Mouse (Mus musculus): ENCODE data around the gene Arhgap42. TPM values are rescaled to one million over a fixed set of nuclear protein-coding genes. Genes with fewer than 3 reads are reported as not detected.

Arhgap42 gene
- total RNA-seq (2014; fragmentation: Nextera tagmentation), result not detected in 2 replicates
- total RNA-seq (2017), result not detected in 2 replicates

GRCm38 (mm10) chr9:9238438-9239391 lies at the start of gene Arhgap42:
Gene Arhgap42 (minus strand): TSS chr9:9239101.
- no peak for ATAC-seq (replicated peaks; ENCODE audit: low FRiP score, low TSS enrichment, poor library complexity, severe bottlenecking)

DNA sequence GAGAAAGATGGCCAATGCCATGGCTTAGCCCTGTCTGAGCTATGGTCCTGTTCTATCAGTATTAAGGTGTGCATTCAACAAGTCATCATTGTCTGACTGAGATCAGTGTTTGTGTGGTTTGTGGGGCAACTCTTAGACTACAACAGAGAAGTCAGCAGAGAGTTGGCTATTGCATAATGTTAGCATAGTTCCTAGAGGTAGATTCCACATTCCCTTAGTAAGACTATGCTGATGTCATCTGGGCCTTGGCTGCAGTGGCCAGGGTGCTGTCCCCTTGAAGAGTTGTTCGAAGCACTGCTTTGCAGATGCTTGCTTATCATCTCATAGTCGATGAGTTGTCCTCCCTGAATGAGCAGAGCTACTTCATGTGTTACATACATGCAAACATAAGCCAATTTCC lies 49.2 kb upstream of the Arhgap42 start:
- no peak for ATAC-seq (replicated peaks; ENCODE audit: low FRiP score, low TSS enrichment, poor library complexity, severe bottlenecking)

DNA sequence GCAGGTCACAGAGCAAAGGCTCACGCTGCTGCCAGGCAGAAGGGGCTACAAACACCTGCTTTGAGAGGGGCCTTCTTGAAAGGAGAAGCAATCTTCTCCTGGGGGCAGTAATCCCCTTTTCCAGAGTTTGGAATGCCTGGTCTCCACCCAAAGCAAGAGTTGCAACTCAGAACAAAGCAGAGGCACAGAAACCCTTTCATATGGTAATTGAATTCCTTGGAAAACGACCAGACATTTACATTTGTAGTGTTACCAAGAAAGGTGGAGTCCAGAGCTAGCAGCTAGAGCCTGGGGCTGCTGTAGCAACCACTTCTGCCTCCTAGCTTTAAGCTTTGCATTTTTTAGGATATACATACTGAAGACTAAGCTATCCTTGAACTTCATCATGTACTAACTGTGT lies 30.4 kb upstream of the Arhgap42 start:
- no peak for ATAC-seq (replicated peaks; ENCODE audit: low FRiP score, low TSS enrichment, poor library complexity, severe bottlenecking)

DNA sequence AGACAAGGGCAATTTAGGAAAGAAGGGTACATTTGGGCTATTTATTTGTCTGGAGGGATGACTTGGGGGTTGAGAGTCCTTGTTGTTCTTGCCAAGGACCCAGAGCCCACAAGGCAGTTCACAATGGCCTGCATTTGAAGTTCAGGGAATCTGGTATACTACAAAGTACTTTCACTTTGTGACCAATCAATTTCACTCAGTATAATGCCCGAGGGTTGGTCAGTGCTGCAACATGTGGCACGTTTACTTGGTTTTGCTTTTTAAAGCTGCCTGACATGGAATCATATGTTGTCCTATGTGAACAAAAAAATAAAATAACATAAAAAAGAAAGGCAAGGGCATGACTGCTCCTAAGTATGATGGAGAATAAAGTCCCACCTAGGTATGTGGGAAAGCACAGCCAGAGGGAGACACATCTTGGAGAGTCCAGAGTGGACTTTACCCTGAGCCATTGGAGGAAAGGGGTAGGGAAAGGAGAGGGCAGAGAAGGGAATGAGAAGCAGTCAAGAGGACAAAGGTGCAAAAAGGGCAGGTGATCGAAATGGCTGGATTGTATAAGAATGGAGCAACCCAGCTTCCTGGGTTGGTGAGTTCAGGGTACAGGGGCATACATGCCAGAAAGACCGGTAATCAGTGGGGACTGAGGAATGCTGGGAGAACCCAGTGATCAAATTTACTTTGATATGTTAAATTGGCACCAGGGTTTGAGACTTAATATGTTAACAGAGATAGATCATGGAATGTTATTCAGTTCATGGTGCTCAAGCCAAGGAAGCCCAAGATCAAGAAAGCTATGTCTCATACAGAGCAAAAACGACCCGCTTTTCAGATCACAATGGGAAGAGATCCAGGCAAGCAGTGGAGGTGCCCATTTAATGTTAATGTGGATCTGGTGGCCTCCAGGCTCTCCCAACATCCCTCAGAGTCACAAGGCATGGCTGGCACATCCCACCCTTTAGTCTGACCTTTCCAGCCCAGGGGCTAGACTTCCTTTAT lies 29.0 kb upstream of the Arhgap42 start:
- no peak for ATAC-seq (replicated peaks; ENCODE audit: low FRiP score, low TSS enrichment, poor library complexity, severe bottlenecking)

- ATAC-seq (replicated peaks; ENCODE audit: low FRiP score, low TSS enrichment, poor library complexity, severe bottlenecking), result no peak
These were observed 24.6 kb upstream of the Arhgap42 start for GRCm38 (mm10) chr9:9263543-9263942.

DNA sequence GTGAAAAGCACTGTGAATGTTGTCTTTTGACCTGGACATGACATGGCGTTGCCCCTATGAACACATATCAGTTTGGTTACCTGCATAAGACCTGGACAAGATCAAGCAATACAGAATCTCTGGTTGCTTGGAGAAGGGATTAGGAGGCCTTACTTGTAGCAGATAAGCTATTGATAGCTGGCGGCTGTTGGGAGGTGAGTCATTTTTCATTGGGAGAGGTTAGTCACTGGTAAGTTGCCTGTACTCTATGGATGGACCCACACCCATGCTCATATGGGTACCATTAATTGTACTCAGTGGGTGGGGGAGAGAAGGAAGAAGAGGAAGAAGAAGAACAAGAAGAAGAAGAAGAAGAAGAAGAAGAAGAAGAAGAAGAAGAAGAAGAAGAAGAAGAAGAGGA lies 23.6 kb upstream of the Arhgap42 start:
- ATAC-seq (replicated peaks; ENCODE audit: low FRiP score, low TSS enrichment, poor library complexity, severe bottlenecking), result no peak

DNA sequence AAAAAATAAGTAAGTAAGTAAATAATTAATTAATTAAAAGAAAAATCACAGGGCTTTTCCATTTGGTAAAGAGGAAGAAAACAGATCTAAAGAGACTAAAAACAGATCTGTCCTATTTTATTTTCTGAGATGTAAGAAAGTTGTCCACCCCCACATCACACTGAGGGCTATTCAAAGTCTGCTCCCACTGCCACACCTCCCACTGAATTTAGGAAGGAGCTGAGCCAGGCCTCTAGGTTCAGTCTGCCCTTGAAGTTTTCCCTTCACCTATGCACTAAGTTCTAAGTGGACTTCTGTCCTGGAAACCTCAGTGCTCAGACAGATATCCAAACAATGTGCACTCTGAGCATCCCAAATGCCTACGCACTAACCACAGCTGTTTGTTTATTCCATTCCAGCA lies 15.9 kb upstream of the Arhgap42 start:
- no peak for ATAC-seq (replicated peaks; ENCODE audit: low FRiP score, low TSS enrichment, poor library complexity, severe bottlenecking)

DNA sequence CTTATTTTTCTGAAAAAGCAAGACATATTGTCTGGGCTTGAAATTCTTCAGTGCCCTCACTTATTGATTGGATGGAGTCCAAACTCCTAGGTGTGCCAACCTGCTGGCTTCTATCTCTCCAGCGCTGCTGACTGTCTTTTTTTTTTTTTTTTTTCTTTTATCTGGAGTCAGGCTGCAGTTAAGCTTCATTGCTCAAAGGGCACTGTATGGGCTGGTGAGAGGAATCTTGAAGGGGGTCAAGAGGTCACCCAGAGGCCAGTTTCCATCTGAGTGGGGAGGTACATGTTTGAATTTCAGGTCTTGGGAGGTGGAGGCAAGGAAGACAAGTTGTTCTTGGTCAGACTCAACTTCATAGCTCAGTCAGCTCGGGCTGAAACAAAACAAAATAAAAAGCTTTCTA lies 9.6 kb upstream of the Arhgap42 start:
- no peak for ATAC-seq (replicated peaks; ENCODE audit: low FRiP score, low TSS enrichment, poor library complexity, severe bottlenecking)

DNA sequence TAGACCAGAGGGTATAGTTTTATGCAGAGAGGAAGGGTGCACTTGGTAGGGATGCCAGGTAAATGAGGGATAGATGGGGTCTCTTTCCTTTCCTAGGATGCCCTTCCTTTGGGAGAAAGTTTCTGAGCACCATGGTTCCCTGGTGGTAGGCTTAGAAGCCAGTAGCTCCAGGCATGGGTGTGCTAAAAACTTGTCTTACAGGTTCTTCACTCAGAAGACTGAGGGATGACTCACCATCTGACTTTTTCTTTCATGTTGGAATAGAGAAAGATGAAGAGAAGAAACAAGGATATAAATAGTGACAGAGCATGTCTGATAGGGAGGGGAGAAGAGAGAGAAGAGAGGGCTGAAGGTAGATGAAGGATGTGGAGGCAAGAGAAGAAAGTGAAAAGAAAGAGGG lies 7.1 kb upstream of the Arhgap42 start:
- no peak for ATAC-seq (replicated peaks; ENCODE audit: low FRiP score, low TSS enrichment, poor library complexity, severe bottlenecking)

- ATAC-seq (replicated peaks; ENCODE audit: low FRiP score, low TSS enrichment, poor library complexity, severe bottlenecking), result no peak
These were observed 4.9 kb upstream of the Arhgap42 start for GRCm38 (mm10) chr9:9243834-9244233.

GRCm38 (mm10) chr9:9241202-9241795 lies 2.4 kb upstream of the Arhgap42 start:
- ATAC-seq (replicated peaks; ENCODE audit: low FRiP score, low TSS enrichment, poor library complexity, severe bottlenecking), result no peak

DNA sequence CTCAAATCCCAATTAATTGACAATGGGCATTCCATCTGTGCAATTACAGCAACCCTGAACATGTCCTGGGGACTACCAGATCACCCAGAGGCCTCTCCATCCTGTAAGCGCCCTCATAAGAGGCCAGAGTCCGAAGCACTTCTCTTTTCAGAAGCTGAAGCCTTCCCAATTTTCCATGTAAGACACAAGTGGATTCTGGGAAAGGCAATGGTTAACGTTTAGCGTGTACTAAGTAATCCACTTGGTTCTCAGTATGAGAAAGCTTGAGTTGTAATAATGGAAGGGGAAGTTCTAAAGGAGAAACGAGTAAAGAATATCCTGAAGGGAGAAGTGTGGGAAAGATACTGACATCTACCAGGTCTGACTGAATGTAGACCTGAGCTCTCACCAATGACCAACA lies 1.4 kb downstream of the Arhgap42 start:
- no peak for ATAC-seq (replicated peaks; ENCODE audit: low FRiP score, low TSS enrichment, poor library complexity, severe bottlenecking)

GRCm38 (mm10) chr9:9229662-9230061 lies 9.2 kb downstream of the Arhgap42 start:
- ATAC-seq (replicated peaks; ENCODE audit: low FRiP score, low TSS enrichment, poor library complexity, severe bottlenecking), result no peak

DNA sequence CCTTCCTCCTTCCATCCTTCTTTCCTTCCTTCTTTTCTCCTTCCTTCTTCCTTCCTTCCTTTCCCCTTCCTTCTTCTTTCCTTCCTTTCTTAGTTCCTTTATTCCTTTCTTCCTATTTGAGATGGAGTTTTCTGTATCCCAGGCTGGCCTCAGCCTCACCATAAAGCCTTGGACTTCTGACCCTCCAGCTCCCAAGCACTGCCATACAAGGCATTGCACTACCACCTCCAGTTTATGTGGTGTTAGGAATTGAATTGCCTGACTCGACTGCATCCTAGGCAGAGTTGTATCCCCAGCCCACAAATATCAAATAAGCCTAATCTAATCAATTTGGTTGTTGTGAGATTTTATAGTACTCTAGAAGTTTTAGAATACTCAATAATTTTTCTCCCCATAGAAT lies 14.1 kb downstream of the Arhgap42 start:
- no peak for ATAC-seq (replicated peaks; ENCODE audit: low FRiP score, low TSS enrichment, poor library complexity, severe bottlenecking)

DNA sequence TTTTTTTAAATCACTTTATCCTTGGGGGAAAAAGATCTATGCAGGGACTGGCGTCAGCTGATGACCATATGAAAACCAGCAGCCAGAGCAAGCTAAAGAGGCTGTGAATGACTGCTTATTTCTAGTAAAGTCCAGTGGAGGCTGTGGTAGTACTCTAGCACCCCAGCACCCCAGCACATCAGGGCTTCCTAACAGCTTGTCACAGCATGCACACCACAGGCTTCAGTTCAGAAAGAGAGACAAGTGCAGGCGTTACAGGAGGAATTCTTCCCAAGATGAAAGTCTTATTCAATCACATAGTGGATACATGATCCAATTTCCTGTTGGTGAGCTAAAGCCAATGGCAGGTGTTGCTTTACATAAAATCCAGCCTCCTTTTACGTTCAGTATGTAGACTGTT lies 15.5 kb downstream of the Arhgap42 start:
- ATAC-seq (replicated peaks; ENCODE audit: low FRiP score, low TSS enrichment, poor library complexity, severe bottlenecking), result no peak

- no peak for ATAC-seq (replicated peaks; ENCODE audit: low FRiP score, low TSS enrichment, poor library complexity, severe bottlenecking)
These were observed 16.9 kb downstream of the Arhgap42 start for GRCm38 (mm10) chr9:9221950-9222486.

DNA sequence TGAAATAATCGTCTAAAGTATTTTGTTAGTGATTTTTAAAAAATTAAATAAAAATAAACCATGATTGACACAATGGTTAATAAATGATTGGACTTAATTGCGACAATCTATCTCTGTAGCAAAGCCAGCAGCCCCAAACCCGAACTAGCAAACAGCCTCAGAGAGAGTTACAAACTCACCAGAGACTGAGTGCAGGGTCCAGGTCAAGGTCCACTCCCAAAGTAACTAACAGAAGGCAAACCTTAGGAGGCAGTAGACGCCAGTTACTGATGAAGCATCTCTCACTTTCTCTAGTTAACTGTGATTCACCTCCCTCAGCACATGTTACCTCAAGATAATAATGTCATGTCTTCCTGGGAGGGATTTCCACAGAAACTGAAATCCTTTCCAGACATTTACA lies 17.7 kb downstream of the Arhgap42 start:
- no peak for ATAC-seq (replicated peaks; ENCODE audit: low FRiP score, low TSS enrichment, poor library complexity, severe bottlenecking)

- ATAC-seq (replicated peaks; ENCODE audit: low FRiP score, low TSS enrichment, poor library complexity, severe bottlenecking), result no peak
These were observed 20.6 kb downstream of the Arhgap42 start for GRCm38 (mm10) chr9:9218301-9218700.

DNA sequence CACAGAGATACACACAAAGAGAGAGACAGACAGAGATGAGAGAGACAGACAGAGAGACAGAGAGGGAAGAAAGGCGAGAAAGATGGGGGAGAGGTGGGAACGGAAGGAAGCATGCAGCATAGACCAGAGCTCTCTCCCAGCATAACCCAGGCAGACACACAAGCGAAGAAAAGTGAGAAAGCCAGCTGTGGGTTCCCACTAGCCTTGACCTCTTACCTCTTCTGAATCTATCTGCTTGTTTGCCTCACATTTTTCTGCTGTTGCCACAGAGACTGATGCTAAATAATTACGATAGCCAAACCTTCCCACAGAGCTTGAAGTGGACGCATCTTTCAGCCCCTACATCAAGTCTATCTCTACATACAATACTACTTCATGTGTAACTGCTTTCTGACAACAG lies 24.1 kb downstream of the Arhgap42 start:
- ATAC-seq (replicated peaks; ENCODE audit: low FRiP score, low TSS enrichment, poor library complexity, severe bottlenecking), result no peak
